Mouse (Mus musculus): Measurements from ENCODE around the gene Sdhd.
"Not testable (repeated sequence)": the region's sequence is repeated elsewhere in the genome, so short reads cannot be mapped to it uniquely, and the experiment has no call there.

The Sdhd gene

DNA sequence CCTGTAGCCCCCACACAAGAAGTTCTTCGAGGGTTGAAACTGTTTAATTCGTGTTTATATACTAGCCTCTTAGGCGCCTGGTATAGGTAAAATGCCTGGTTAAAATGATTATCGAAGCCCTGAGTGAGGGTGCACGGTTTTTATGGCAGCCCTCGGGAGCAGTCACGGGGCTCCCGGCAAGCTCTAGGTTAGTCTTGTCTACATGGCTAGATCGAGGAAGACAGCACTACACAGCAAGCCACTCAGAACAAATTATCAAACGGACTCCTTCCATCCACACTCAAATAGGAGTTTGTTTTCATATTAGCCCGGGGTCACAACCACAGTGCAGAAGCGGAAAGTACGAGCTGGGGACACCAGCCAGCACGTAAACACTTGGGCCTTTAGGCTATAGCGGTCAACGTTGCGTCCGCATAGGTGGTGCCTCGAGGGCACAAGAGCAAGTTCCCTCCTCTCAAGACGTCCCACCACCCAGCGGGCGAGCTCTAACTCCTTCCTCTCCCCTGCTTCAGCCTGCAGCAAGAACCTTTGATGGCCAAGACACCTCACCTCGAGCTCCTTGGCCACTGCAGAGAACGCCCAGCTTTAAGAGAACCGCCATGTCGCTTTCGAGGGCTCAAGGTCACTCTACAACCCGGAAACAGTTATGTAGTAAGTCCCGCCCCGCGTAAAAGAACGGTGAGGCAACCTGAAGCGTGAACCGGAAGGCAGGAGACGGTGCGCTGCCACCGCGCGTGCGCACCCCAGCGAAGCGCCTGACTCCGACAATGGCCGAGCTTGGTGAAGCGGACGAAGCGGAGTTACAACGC, at the start of gene Sdhd, which contains the start of gene Timm8b:
Sdhd (minus strand) TSS at position 624 of the 809 bp plus-strand sequence.
Timm8b (plus strand) TSS at position 722 of the 809 bp plus-strand sequence.
- in situ Hi-C loops (cut with MboI, MseI), result no loop called here

DNA sequence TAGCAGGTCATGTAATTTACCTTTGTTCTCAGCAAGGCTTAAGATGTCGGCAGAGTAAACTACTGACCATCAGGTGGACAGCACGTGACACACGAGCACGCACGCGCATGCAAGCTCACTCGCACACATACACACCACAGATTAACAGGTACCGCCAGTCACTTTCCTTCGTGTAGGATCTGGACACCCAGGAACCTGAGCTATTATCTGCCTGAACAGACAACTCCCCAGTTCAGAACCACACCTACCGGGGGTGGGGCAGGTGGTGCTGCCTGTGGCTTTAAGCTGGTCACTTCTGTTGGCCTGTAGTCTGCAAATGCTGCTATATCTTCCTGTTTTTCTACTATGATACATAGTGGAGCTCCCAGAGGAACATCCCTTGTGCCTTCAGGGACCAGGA, 46.9 kb upstream of the Sdhd start:
- in situ Hi-C loops (cut with MboI, MseI), result no loop called here

- in situ Hi-C loops (cut with MboI, MseI), result no loop called here
Observed at GRCm38 (mm10) chr9:50646826-50647370, 43.3 kb upstream of the Sdhd start.

DNA sequence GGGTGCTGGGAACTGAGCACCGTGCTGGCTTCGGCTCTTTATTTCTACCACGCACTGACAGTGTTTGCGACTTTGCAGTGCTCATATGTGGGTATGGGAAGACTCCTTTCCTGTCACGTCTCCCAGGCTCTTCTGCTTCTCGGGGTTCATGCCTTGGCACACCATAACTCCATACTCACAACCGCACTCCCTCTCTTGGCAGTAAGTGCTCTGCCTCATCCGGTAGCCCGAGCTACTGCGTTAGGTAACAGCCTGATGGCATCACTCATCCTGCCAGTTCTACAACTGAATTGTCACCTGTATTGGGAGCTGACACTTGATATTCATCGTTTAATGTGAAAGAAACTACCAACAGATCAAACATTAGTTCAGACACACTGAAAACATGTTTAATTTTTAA, 30.7 kb upstream of the Sdhd start:
- in situ Hi-C loops (cut with MboI, MseI), result no loop called here

- in situ Hi-C loops (cut with MboI, MseI), result no loop called here
Observed at GRCm38 (mm10) chr9:50633059-50633458, 29.4 kb upstream of the Sdhd start.

GRCm38 (mm10) chr9:50632016-50632688, 28.5 kb upstream of the Sdhd start:
- in situ Hi-C loops (cut with MboI, MseI), result no loop called here

DNA sequence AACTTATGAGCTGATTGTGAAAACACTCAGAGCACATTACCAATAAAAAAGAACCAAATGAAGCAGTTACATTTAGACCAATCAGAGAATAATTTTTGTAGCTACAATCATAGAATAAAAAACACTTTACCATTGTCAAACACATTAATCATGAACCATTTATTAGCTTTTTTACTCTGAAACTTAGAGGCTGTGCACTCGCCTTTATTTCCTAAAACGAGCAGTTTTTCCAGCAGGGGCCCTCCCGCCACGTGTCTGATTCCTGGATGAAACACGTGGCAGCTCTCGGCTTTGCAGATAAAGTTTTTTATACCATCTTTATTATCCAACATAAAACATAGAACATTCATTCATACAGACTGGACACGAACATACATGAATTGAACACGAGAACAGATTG, 27.3 kb upstream of the Sdhd start:
- in situ Hi-C loops (cut with MboI, MseI), result not testable (repeated sequence)

- in situ Hi-C loops (cut with MboI, MseI), result no loop called here
Observed at GRCm38 (mm10) chr9:50617794-50618330, 14.2 kb upstream of the Sdhd start.

GRCm38 (mm10) chr9:50616766-50617603, 13.4 kb upstream of the Sdhd start, which contains the start of the genes Pih1d2 and Nkapd1:
Pih1d2 (plus strand) TSS chr9:50617321.
Nkapd1 (minus strand) TSS chr9:50617464.
- in situ Hi-C loops (cut with MboI, MseI), result no loop called here

DNA sequence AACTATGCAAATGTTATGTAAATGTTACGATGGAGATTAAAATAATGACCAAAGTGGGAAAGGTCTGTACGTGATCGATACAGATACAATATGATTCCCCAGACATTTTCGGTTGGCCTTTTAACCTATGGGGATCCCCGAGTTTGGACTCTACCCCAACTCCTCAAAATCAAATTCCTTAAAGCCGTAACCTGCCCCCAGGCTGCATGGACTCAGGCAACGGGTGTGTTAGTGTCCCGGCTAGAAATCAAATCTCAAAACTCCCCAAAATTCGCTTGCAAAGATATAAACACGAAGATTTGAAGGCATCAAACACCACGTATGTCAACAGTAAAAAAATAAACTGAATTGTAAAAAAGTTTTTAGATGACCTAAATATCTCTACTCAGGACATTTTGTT, 12.5 kb upstream of the Sdhd start:
- in situ Hi-C loops (cut with MboI, MseI), result no loop called here

DNA sequence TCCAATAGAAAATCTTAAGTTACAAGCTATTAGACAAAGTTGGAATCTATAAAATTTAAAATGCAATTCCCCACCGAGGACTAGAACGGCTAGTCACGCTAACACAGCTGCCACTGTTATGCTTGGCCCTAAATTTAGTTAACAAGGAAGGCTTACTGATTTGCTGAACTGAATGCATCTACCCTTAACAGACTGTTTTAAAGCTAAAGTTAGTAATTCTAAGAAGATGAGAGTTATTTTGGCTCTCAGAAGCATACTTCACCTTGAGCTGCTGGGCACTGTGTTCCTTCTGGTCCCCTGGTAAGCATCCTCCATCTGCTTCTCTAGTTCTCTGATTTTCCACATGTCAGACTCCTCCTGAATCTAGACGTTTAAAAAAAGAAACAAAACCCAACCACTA, 8.5 kb upstream of the Sdhd start:
- in situ Hi-C loops (cut with MboI, MseI), result no loop called here

DNA sequence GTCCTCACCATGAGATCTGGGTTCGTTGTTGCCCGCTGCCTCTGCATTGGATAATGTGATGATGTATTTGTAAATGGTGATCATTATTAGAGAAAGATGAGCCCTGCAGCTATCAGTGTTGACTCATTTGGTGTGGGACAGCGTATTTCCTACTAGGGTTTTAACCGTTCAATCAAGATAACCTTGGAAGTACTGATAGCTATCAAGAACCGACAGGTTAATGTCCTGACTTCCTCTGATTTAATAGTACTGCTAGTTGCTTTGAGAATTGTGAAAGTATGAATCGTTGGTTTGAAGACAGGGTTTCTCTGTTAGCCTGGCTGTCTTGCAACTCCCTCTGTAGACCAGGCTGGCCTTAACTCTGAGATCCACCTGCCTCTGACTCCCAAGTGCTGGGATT, 726 bp upstream of the Sdhd start:
- in situ Hi-C loops (cut with MboI, MseI), result no loop called here

- in situ Hi-C loops (cut with MboI, MseI), result no loop called here
Observed at GRCm38 (mm10) chr9:50603998-50604324, 349 bp upstream of the Sdhd start.

DNA sequence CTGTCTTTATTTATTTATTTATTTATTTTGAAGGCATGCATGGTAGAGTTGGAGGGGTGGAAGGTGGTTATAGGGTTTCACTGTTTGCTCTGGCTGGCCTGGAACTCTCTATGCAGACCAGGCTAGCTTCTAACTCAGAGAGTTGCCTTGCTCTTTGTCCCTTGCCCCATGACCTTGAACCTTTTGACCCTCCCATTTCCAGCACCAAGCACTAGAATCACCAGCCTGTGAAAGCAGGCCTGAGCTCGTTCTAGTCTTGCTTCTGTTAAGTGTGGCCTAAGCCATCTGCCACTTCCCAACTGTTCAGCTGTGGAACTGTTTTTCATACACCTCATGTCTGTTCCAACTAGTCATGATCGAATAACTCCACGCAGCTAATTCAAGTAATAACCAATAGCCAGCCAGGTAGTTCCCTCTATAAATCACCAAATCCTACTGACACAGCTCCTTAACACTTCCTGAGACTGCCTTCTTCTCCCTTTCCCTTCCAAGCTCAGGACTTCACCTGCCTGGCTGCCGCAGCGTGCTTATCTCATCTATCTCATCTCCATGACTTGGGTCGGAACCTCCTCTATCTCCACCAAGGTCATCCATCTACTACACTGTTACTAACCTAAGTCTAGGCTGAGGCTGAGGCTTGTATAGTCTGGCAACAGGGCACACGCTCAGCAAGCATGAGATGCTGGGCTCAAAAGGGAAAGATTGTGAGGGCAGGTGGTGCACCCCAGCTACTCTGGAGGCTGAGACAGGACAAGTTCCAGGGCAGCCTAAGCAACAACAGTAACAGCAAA, 1.4 kb downstream of the Sdhd start:
- in situ Hi-C loops (cut with MboI, MseI), result no loop called here

GRCm38 (mm10) chr9:50601536-50601935, 2.1 kb downstream of the Sdhd start:
- in situ Hi-C loops (cut with MboI, MseI), result no loop called here

DNA sequence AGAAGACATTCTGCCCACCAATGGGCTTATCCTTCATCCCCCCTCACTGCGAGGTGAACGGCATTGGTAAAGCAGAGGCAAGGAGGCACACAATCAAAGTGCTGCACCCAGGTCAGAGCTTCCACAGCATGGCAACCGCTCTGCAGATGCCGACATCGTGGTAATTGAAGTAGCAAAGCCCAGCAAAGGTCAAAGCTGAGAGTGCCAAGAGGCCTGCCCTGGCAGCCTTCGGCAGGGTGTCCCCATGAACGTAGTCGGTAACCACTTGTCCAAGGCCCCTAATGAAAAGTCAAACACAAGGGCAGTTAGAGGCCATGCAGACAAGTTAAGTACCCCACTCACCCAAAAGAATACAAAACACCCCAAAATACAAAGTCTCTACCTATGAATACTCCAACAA, 6.6 kb downstream of the Sdhd start:
- in situ Hi-C loops (cut with MboI, MseI), result loop anchor here (5.0 to 25.0 kb wide), 2 partner anchors 145 to 1110 kb away; partner anchors contain the start of gene Ttc12 (in 1 of the 2)

DNA sequence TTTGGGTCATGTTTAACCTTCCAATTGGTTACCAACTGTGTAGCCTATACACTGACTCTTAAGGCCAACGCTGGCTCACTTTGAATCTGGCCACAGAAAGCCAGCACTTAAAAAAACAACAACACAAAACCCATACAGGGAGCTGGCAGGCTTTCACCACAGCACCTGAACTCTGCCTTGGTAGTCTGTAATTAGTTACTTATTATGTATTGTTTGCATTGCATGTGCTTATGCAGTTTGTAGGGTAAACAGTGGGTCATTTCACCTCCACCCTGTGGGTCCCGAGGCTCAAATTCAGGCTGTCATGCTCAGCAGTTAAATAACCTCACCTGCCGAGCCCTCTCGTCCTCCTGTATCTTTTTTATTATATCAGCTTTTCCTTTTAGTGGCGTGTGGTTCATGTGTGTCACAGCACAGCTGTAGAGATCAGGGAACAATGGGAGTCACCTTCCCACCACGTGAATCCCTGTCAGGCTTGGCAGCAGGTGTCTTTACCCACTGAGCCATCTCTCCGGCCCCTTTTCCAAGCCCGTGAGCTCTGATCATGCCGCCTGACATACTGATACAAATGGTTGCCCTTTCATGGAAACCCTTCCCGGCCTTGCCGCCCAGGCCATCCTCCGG, 8.7 kb downstream of the Sdhd start:
- in situ Hi-C loops (cut with MboI, MseI), result loop anchor here (5.0 to 25.0 kb wide), 2 partner anchors 143 to 1108 kb away; partner anchors contain the start of gene Ttc12 (in 1 of the 2)

DNA sequence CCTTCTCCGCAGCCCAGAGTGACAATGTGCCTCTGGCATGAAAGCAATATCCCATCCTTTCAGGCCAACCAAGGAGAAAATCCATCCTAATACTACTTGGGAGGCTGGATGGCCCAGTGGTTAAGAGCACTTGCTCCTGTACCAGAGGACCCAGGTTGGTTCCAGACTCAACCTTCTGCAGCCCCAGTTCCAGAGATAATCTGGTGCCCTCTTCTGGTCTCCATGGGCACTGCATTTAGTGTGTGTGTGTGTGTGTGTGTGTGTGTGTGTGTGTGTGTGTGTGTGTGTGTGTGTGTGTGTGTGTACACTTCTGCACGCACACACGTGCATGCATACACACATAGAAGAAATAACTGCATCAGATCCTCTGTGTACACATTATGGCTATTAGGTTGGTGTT, 10.1 kb downstream of the Sdhd start:
- in situ Hi-C loops (cut with MboI, MseI), result loop anchor here in 1 of 2 experiments (25.0 kb wide), 1 partner anchor 1106 kb away; the partner anchor contains the start of gene Ttc12

DNA sequence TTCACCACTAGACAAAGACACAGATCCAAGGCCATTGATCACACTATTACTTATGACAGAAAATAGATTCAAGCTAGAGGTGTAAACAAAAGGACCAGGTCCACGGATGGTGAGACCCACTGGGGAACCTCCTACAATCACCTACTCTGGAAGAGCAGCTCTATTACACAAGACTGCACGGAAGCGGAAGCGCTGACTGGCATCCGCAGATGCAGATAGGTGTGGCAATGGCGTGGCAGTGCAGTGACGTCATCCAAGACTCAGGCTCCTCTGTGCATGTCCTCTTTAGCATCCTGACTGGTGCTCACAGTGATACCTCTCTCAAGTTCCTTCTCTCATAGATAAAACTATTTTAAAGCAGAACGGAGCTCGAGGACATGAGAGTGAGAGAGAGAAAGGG, 10.7 kb downstream of the Sdhd start:
- in situ Hi-C loops (cut with MboI, MseI), result loop anchor here in 1 of 2 experiments (25.0 kb wide), 1 partner anchor 1106 kb away; the partner anchor contains the start of gene Ttc12

Measured in T-helper 17 cell (primary cell).